Mouse (Mus musculus) CH12.LX (cell line): ENCODE measurements around the gene Plxdc2. TPM values are rescaled to one million over a fixed set of nuclear protein-coding genes. Genes with fewer than 3 reads are reported as not detected.

Source experiments
- DNase-seq: peaks from one replicate; pipeline ENCODE4 v3.0.0-alpha.2; 2013; ENCODE audit errors: extremely low read depth
- H3K27ac ChIP-seq: 2 replicates; pipeline ENCODE4 v1.5.1; 2012; ENCODE audit warnings: low read depth, mild to moderate bottlenecking, control low read depth, moderate library complexity; ENCODE audit not compliant: insufficient read depth
- H3K27me3 ChIP-seq: replicated peaks from 2 replicates; pipeline ENCODE3; 2012; ENCODE audit warnings: inconsistent platforms
- H3K36me3 ChIP-seq, 2 experiments: replicated peaks in 1 of 2; 2 replicates each; pipeline versions ENCODE3 to v1.6.1; 2012; ENCODE audit warnings: inconsistent platforms in 1 of 2, low read length in 1 of 2, mild to moderate bottlenecking in 1 of 2, mixed read lengths in 1 of 2, moderate library complexity in 1 of 2; ENCODE audit not compliant: control insufficient read depth in 1 of 2, insufficient read depth in 1 of 2
- H3K4me1 ChIP-seq, 2 experiments: 2 replicates each; pipeline ENCODE4 v1.6.1; 2012; ENCODE audit warnings: inconsistent platforms in 1 of 2, moderate library complexity in 1 of 2; ENCODE audit not compliant: insufficient read depth in 2 of 2, control insufficient read depth in 1 of 2
- H3K4me2 ChIP-seq: 2 replicates; pipeline ENCODE4 v1.6.1; 2012; ENCODE audit warnings: low read depth, mild to moderate bottlenecking, control low read depth; ENCODE audit not compliant: poor library complexity, insufficient read depth, severe bottlenecking
- H3K4me3 ChIP-seq, 3 experiments: fragments of 150-350 bp in 1 of 3; sonication (generic) in 1 of 3; replicated peaks in 1 of 3; 2 replicates each; pipeline versions ENCODE3 to v1.5.1; 2011 to 2012; ENCODE audit warnings: low read depth in 2 of 3, low read length in 2 of 3, mild to moderate bottlenecking in 2 of 3, moderate library complexity in 2 of 3, control low read depth in 1 of 3, improper control_type of control experiment in 1 of 3, inconsistent platforms in 1 of 3, mixed read lengths in 1 of 3; ENCODE audit not compliant: poor library complexity in 1 of 3
- H3K79me2 ChIP-seq: replicated peaks from 2 replicates; pipeline ENCODE4 v1.6.1; 2012; ENCODE audit warnings: mild to moderate bottlenecking, moderate library complexity; ENCODE audit not compliant: control insufficient read depth, poor library complexity, insufficient read depth, severe bottlenecking; ENCODE audit errors: extremely low read depth
- H3K9ac ChIP-seq: 2 replicates; pipeline ENCODE4 v1.6.1; 2012; ENCODE audit warnings: low read depth, mild to moderate bottlenecking, control low read depth, moderate library complexity; ENCODE audit not compliant: insufficient read depth
- H3K9me3 ChIP-seq: replicated peaks from 2 replicates; pipeline ENCODE3; 2012; ENCODE audit warnings: low read length, inconsistent platforms, mixed read lengths
- BHLHE40 ChIP-seq: IDR thresholded peaks from 2 replicates; pipeline ENCODE4 v1.6.1; 2011; ENCODE audit warnings: mild to moderate bottlenecking, low read depth, low read length, improper control_type of control experiment
- CHD2 ChIP-seq: IDR thresholded peaks from 2 replicates; pipeline ENCODE4 v1.6.1; 2011; ENCODE audit warnings: low read length, improper control_type of control experiment
- CTCF ChIP-seq, 2 experiments: IDR thresholded peaks in 1 of 2; conservative IDR thresholded peaks in 1 of 2; 2 replicates each; pipeline ENCODE4 v1.5.1; 2011 to 2012; ENCODE audit warnings: low read depth in 2 of 2, low read length in 2 of 2, improper control_type of control experiment in 1 of 2, inconsistent platforms in 1 of 2, mild to moderate bottlenecking in 1 of 2, moderate library complexity in 1 of 2
- ELF1 ChIP-seq: IDR thresholded peaks from 2 replicates; pipeline ENCODE4 v1.6.1; 2014; ENCODE audit warnings: low read depth, mild to moderate bottlenecking, inconsistent platforms, low read length, improper control_type of control experiment
- ETS1 ChIP-seq: conservative IDR thresholded peaks from 2 replicates; pipeline ENCODE4 v1.6.1; 2012; ENCODE audit warnings: low read depth, mild to moderate bottlenecking, inconsistent platforms, low read length, improper control_type of control experiment, moderate library complexity
- GABPA ChIP-seq: IDR thresholded peaks from 2 replicates; pipeline ENCODE4 v1.6.1; 2012; ENCODE audit warnings: low read depth, low read length, improper control_type of control experiment, inconsistent platforms; ENCODE audit not compliant: insufficient replicate concordance
- HCFC1 ChIP-seq: IDR thresholded peaks from 2 replicates; pipeline ENCODE4 v1.6.1; 2012; ENCODE audit warnings: low read depth, mild to moderate bottlenecking, inconsistent platforms, low read length, improper control_type of control experiment
- JUN ChIP-seq: IDR thresholded peaks from 2 replicates; pipeline ENCODE4 v1.6.1; 2011; ENCODE audit warnings: low read depth, mild to moderate bottlenecking, low read length, improper control_type of control experiment, moderate library complexity; ENCODE audit not compliant: insufficient read depth
- KAT2A ChIP-seq: IDR thresholded peaks from 2 replicates; pipeline ENCODE4 v1.6.1; 2012; ENCODE audit warnings: low read length, improper control_type of control experiment, inconsistent platforms; ENCODE audit not compliant: insufficient replicate concordance
- MAFK ChIP-seq: IDR thresholded peaks from 2 replicates; pipeline ENCODE4 v1.6.1; 2011; ENCODE audit warnings: low read length, improper control_type of control experiment; ENCODE audit not compliant: insufficient replicate concordance
- MAX ChIP-seq: IDR thresholded peaks from 2 replicates; pipeline ENCODE4 v1.6.1; 2011; ENCODE audit warnings: low read length, improper control_type of control experiment
- MAZ ChIP-seq: IDR thresholded peaks from 2 replicates; pipeline ENCODE4 v1.6.1; 2012; ENCODE audit warnings: low read depth, mild to moderate bottlenecking, inconsistent platforms, low read length, improper control_type of control experiment, moderate library complexity
- MEF2A ChIP-seq: IDR thresholded peaks from 2 replicates; pipeline ENCODE4 v1.6.1; 2014; ENCODE audit warnings: low read depth, mild to moderate bottlenecking, inconsistent platforms, low read length, improper control_type of control experiment, borderline replicate concordance
- MXI1 ChIP-seq: IDR thresholded peaks from 2 replicates; pipeline ENCODE4 v1.6.1; 2011; ENCODE audit warnings: mild to moderate bottlenecking, low read depth, low read length, improper control_type of control experiment
- MYC ChIP-seq: IDR thresholded peaks from 2 replicates; pipeline ENCODE4 v1.6.1; 2011; ENCODE audit warnings: low read depth, mild to moderate bottlenecking, improper control_type of control experiment, low read length
- PAX5 ChIP-seq: IDR thresholded peaks from 2 replicates; pipeline ENCODE4 v1.6.1; 2012; ENCODE audit warnings: low read length, inconsistent platforms, mixed read lengths
- POLR2A ChIP-seq: IDR thresholded peaks from 2 replicates; pipeline ENCODE4 v1.6.1; 2011; ENCODE audit warnings: low read depth, mild to moderate bottlenecking, improper control_type of control experiment, low read length
- RAD21 ChIP-seq: IDR thresholded peaks from 2 replicates; pipeline ENCODE4 v1.6.1; 2011; ENCODE audit warnings: low read depth, mild to moderate bottlenecking, low read length, improper control_type of control experiment, moderate library complexity
- RCOR1 ChIP-seq: conservative IDR thresholded peaks from 2 replicates; pipeline ENCODE4 v1.6.1; 2012; ENCODE audit warnings: low read depth, mild to moderate bottlenecking, inconsistent platforms, low read length, improper control_type of control experiment
- TBP ChIP-seq: conservative IDR thresholded peaks from 2 replicates; pipeline ENCODE4 v1.6.1; 2011; ENCODE audit warnings: low read depth, low read length, improper control_type of control experiment
- TCF12 ChIP-seq: IDR thresholded peaks from 2 replicates; pipeline ENCODE4 v1.6.1; 2014; ENCODE audit warnings: low read depth, mild to moderate bottlenecking, inconsistent platforms, low read length, improper control_type of control experiment
- USF1 ChIP-seq: IDR thresholded peaks from 2 replicates; pipeline ENCODE4 v1.6.1; 2014; ENCODE audit warnings: low read depth, mild to moderate bottlenecking, inconsistent platforms, low read length, improper control_type of control experiment
- USF2 ChIP-seq: conservative IDR thresholded peaks from 2 replicates; pipeline ENCODE4 v1.6.1; 2011; ENCODE audit warnings: low read depth, low read length, improper control_type of control experiment
- ZKSCAN1 ChIP-seq: IDR thresholded peaks from 2 replicates; pipeline ENCODE4 v1.6.1; 2012; ENCODE audit warnings: low read depth, inconsistent platforms, low read length, improper control_type of control experiment, borderline replicate concordance
- ZMIZ1 ChIP-seq: IDR thresholded peaks from 2 replicates; pipeline ENCODE4 v1.6.1; 2012; ENCODE audit warnings: low read depth, mild to moderate bottlenecking, inconsistent platforms, low read length, improper control_type of control experiment
- ZNF384 ChIP-seq: IDR thresholded peaks from 2 replicates; pipeline ENCODE4 v1.6.1; 2012; ENCODE audit warnings: low read depth, low read length, improper control_type of control experiment, inconsistent platforms
- dilution Hi-C: fragments of 300-500 bp; cut with MboI; formaldehyde crosslinking; loops from 2 replicates; pipeline ENCODE4 v1.14.3; 2020; ENCODE audit warnings: low sequenced_read_pairs; ENCODE audit not compliant: extremely low pct_unique_long_range_greater_than_20kb, extremely low pct_ligation_motif_present
- in situ Hi-C: fragments of 300-500 bp; cut with MboI; formaldehyde crosslinking; loops from 3 replicates; pipeline ENCODE4 v1.14.3; 2019; ENCODE audit warnings: low sequenced_read_pairs, low pct_ligation_motif_present, low pct_unique_long_range_greater_than_20kb, mixed read lengths
- polyA plus RNA-seq: library from polyadenylated mRNA; unstranded; fragments of >175 nt; gene quantifications from 2 replicates; pipeline ENCODE4 v1.2.1, GENCODE M21; 2012; ENCODE audit warnings: low read depth; ENCODE audit not compliant: insufficient read length
- total RNA-seq, 2 experiments: library from RNA; depleted of rRNA; stranded (reverse); fragments of 300-350 nt in 1 of 2; fragments of >200 nt in 1 of 2; gene quantifications; 2 replicates each; pipeline ENCODE4 v1.2.3; 2012 to 2014

Gene Plxdc2
- total and polyA plus RNA-seq, 3 experiments, result not detected

DNA sequence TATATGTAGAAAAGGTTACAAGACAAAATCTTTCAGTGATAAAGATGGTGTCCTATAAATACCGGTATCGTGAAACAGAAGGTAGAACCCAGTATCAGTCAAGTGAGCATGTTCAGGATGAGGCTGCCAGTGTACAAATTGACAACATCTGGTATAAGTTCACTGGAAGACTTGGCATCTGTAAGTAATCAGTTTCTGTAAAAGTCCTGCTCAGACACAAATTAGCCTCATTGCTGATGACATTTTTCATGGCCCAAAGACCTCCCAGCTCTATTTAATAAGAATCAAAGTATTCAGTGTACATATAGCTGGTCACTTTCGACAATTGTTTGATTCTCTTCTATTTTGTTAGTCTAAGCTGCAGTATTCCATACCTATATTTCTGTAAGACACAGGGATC lies 129.9 kb downstream of the Plxdc2 start:
- in situ Hi-C loops (no loop called here), dilution Hi-C loops (no loop called here)
- H3K27me3 ChIP-seq, result no peaks in the 10 kb centered on the region
- H3K79me2 ChIP-seq, result no peaks in the 10 kb centered on the region
- H3K4me2 ChIP-seq, result no peak overlapping the region
- H3K4me1 ChIP-seq, result no peaks in the 10 kb centered on the region
- no peaks in the 10 kb centered on the region for H3K36me3 ChIP-seq
- no peak overlapping the region for H3K4me3 ChIP-seq
- DNase-seq, result no peak
- TF ChIP-seq USF2 (no peak), POLR2A (no peak), PAX5 (no peak), MYC (no peak), KAT2A (no peak), GABPA (no peak), MAZ (no peak), TBP (no peak), MXI1 (no peak), BHLHE40 (no peak), ELF1 (no peak), TCF12 (no peak), JUN (no peak), MEF2A (no peak), ZNF384 (no peak), ETS1 (no peak), ZKSCAN1 (no peak), RAD21 (no peak), USF1 (no peak), RCOR1 (no peak)
- H3K9ac ChIP-seq, result no peak overlapping the region
- no peaks in the 10 kb centered on the region for H3K9me3 ChIP-seq
- no peak overlapping the region for H3K27ac ChIP-seq

GRCm38 (mm10) chr2:16491242-16491641 lies 135.1 kb downstream of the Plxdc2 start:
- dilution Hi-C loops (no loop called here), in situ Hi-C loops (no loop called here)
- Histone ChIP-seq H3K79me2 (no peaks in the 10 kb centered on the region), H3K27me3 (no peaks in the 10 kb centered on the region), H3K27ac (no peak overlapping the region), H3K4me1 (no peaks in the 10 kb centered on the region), H3K36me3 (no peaks in the 10 kb centered on the region), H3K4me3 (no peak overlapping the region), H3K4me2 (no peak overlapping the region), H3K9ac (no peak overlapping the region), H3K9me3 (no peaks in the 10 kb centered on the region)
- no peak for DNase-seq
- no peak for TF ChIP-seq CTCF (conservative IDR thresholded peaks at IDR 0.05 in 1 of 2, IDR thresholded peaks at IDR 0.05 in 1 of 2; ENCODE audit: low read depth in 2 of 2, low read length in 2 of 2)
- TF ChIP-seq POLR2A, result no peak
- TF ChIP-seq MAFK, result no peak
- no peak for TF ChIP-seq MEF2A
- no peak for TF ChIP-seq CHD2
- no peak for TF ChIP-seq JUN
- TF ChIP-seq ZMIZ1, result no peak
- no peak for TF ChIP-seq HCFC1
- TF ChIP-seq MAX, result no peak
